Mouse (Mus musculus) stomach, postnatal 0 days (tissue): ENCODE measurements around the gene Olfr600. TPM values are rescaled to one million over a fixed set of nuclear protein-coding genes. Genes with fewer than 3 reads are reported as not detected.

Experiments used
- ATAC-seq: fragments of 200-750 bp; cut with Nextera tagmentation; 2 replicates; pipeline ENCODE4 v1.8.0; 2017; ENCODE audit not compliant: low FRiP score, low TSS enrichment
- DNase-seq: peaks from one replicate; pipeline ENCODE4 v3.0.0-alpha.2; 2016; ENCODE audit warnings: low spot score
- H3K27ac ChIP-seq: fragments of 300-500 bp; sonication (generic); replicated peaks from 2 replicates; pipeline ENCODE4 v1.5.1; 2014; ENCODE audit warnings: mild to moderate bottlenecking, control low read depth
- H3K27me3 ChIP-seq: fragments of 300-500 bp; sonication (generic); 2 replicates; pipeline ENCODE4 v1.6.1; 2014; ENCODE audit warnings: low read length; ENCODE audit not compliant: control insufficient read depth, insufficient read depth
- H3K36me3 ChIP-seq: fragments of 300-500 bp; sonication (generic); 2 replicates; pipeline ENCODE4 v1.6.1; 2014; ENCODE audit warnings: low read length, mixed read lengths; ENCODE audit not compliant: control insufficient read depth, insufficient read depth
- H3K4me1 ChIP-seq: fragments of 300-500 bp; sonication (generic); replicated peaks from 2 replicates; pipeline ENCODE4 v1.6.1; 2014; ENCODE audit warnings: antibody characterized with exemption; ENCODE audit not compliant: control insufficient read depth, insufficient read depth
- H3K4me2 ChIP-seq: fragments of 300-500 bp; sonication (generic); replicated peaks from 2 replicates; pipeline ENCODE4 v1.6.1; 2014; ENCODE audit warnings: low read depth, mild to moderate bottlenecking, control low read depth, moderate library complexity
- H3K4me3 ChIP-seq: fragments of 300-500 bp; sonication (generic); 2 replicates; pipeline ENCODE4 v1.5.1; 2014; ENCODE audit warnings: low read depth, low read length, control low read depth
- H3K9ac ChIP-seq: fragments of 300-500 bp; sonication (generic); 2 replicates; pipeline ENCODE4 v1.6.1; 2014; ENCODE audit warnings: mild to moderate bottlenecking, low read length, control low read depth, mixed read lengths
- H3K9me3 ChIP-seq: fragments of 300-500 bp; sonication (generic); 2 replicates; pipeline ENCODE4 v1.6.1; 2016; ENCODE audit warnings: low read length; ENCODE audit not compliant: control insufficient read depth
- CTCF ChIP-seq: IDR thresholded peaks from 2 replicates; pipeline ENCODE4 v1.5.1; 2016; ENCODE audit warnings: antibody characterized with exemption, low read depth, mild to moderate bottlenecking, moderate library complexity
- EP300 ChIP-seq: optimal IDR thresholded peaks from 2 replicates; pipeline ENCODE3; 2016; ENCODE audit warnings: antibody characterized with exemption
- WGBS: fragments of 180-500 bp; shearing (Covaris S2); extraction: QIAGEN DNeasy Blood & Tissue Kit; methylation state at CpG from one replicate; pipeline ENCODE4 v1.1.7; 2014; 5-methylcytosine and 5-hydroxymethylcytosine counted together
- polyA plus RNA-seq: library from polyadenylated mRNA; unstranded; fragments of >200 nt; fragmentation: Nextera tagmentation; extraction: Ambion mirVana; gene quantifications from 2 replicates; pipeline ENCODE4 v1.2.1, GENCODE M21; 2015

Gene Olfr600
- polyA plus RNA-seq, result not detected in 2 replicates

GRCm38 (mm10) chr7:103349569-103349968 is at the start of gene Olfr600:
Olfr600 (minus strand) TSS chr7:103349669.
- H3K9me3 ChIP-seq, result no peaks in the 10 kb centered on the region
- TF ChIP-seq CTCF, result no peak
- TF ChIP-seq EP300, result no peak
- H3K9ac ChIP-seq, result no peak within 1 kb of the TSS
- H3K4me2 ChIP-seq, result no peak within 1 kb of the TSS
- no peaks in the 10 kb centered on the region for H3K27me3 ChIP-seq
- no peaks in the 10 kb centered on the region for H3K4me1 ChIP-seq
- no peak within 1 kb of the TSS for H3K4me3 ChIP-seq
- no peak for ATAC-seq
- no peaks in the 10 kb centered on the region for H3K36me3 ChIP-seq
- no peak for DNase-seq
- no peak within 1 kb of the TSS for H3K27ac ChIP-seq

- DNase-seq, result no peak
- ATAC-seq, result no peak
Measured at GRCm38 (mm10) chr7:103398981-103399380, 49.5 kb upstream of the Olfr600 start.

GRCm38 (mm10) chr7:103397758-103398157 is 48.3 kb upstream of the Olfr600 start:
- H3K9ac ChIP-seq, result no peak overlapping the region
- no peak overlapping the region for H3K4me2 ChIP-seq
- no peak for TF ChIP-seq EP300
- TF ChIP-seq CTCF, result no peak
- no peaks in the 10 kb centered on the region for H3K9me3 ChIP-seq
- no peaks in the 10 kb centered on the region for H3K27me3 ChIP-seq
- no peak for ATAC-seq
- no peaks in the 10 kb centered on the region for H3K4me1 ChIP-seq
- no peak overlapping the region for H3K27ac ChIP-seq
- H3K36me3 ChIP-seq, result no peaks in the 10 kb centered on the region
- no peak for DNase-seq
- no peak overlapping the region for H3K4me3 ChIP-seq

More at GRCm38 (mm10) chr7:103398981-103399380, 49.5 kb upstream of the Olfr600 start:
- Histone ChIP-seq H3K36me3 (no peaks in the 10 kb centered on the region), H3K27ac (no peak overlapping the region), H3K27me3 (no peaks in the 10 kb centered on the region), H3K9me3 (no peaks in the 10 kb centered on the region), H3K4me1 (no peaks in the 10 kb centered on the region), H3K9ac (no peak overlapping the region), H3K4me3 (no peak overlapping the region), H3K4me2 (no peak overlapping the region)
- WGBS, result 7% methylated on average over 1 of the region's 1 CpGs
- TF ChIP-seq CTCF (no peak), EP300 (no peak)

GRCm38 (mm10) chr7:103386077-103386476 is 36.6 kb upstream of the Olfr600 start, which contains the start of gene Olfr603:
Olfr603 (minus strand) TSS chr7:103386177.
- Histone ChIP-seq H3K4me2 (no peak within 1 kb of the TSS), H3K27ac (no peak within 1 kb of the TSS), H3K4me3 (no peak within 1 kb of the TSS), H3K9ac (no peak within 1 kb of the TSS), H3K9me3 (no peaks in the 10 kb centered on the region), H3K27me3 (no peaks in the 10 kb centered on the region), H3K36me3 (no peaks in the 10 kb centered on the region), H3K4me1 (no peaks in the 10 kb centered on the region)
- no peak for TF ChIP-seq CTCF
- DNase-seq, result no peak
- ATAC-seq, result no peak

GRCm38 (mm10) chr7:103362555-103362954 is 13.1 kb upstream of the Olfr600 start, which contains the start of gene Olfr601:
Olfr601 (minus strand) TSS chr7:103362655.
- H3K36me3 ChIP-seq, result no peaks in the 10 kb centered on the region
- WGBS, result 79% methylated on average over 1 of the region's 1 CpGs
- H3K27me3 ChIP-seq, result no peaks in the 10 kb centered on the region
- no peaks in the 10 kb centered on the region for H3K4me1 ChIP-seq
- TF ChIP-seq CTCF (no peak), EP300 (no peak)
- no peaks in the 10 kb centered on the region for H3K9me3 ChIP-seq
- DNase-seq (no peak), ATAC-seq (no peak)
- H3K27ac ChIP-seq, result no peak within 1 kb of the TSS
- no peak within 1 kb of the TSS for H3K4me2 ChIP-seq
- H3K4me3 ChIP-seq, result no peak within 1 kb of the TSS
- no peak within 1 kb of the TSS for H3K9ac ChIP-seq

- Histone ChIP-seq H3K4me1 (no peaks in the 10 kb centered on the region), H3K9me3 (no peaks in the 10 kb centered on the region), H3K36me3 (no peaks in the 10 kb centered on the region), H3K4me2 (no peak within 1 kb of the TSS), H3K9ac (no peak within 1 kb of the TSS), H3K27me3 (no peaks in the 10 kb centered on the region), H3K4me3 (no peak within 1 kb of the TSS), H3K27ac (no peak within 1 kb of the TSS)
- no peak for ATAC-seq
- DNase-seq, result no peak
- no peak for TF ChIP-seq EP300
- no peak for TF ChIP-seq CTCF
- WGBS, result 90% methylated on average over 1 of the region's 1 CpGs
Measured at GRCm38 (mm10) chr7:103335617-103336016, 13.9 kb downstream of the Olfr600 start, which contains the start of gene Olfr599. Olfr599 (plus strand) TSS chr7:103335917.
